Mouse (Mus musculus): ENCODE results near the gene Sirt4. TPM values are rescaled to one million over a fixed set of nuclear protein-coding genes. Genes with fewer than 3 reads are reported as not detected.

The Sirt4 gene
- polyA plus RNA-seq (2015; fragmentation: Nextera tagmentation; extraction: Ambion mirVana) = 13.6 and 14.6 TPM in 2 replicates

GRCm38 (mm10) chr5:115483947-115484920, at the start of gene Sirt4:
TSS of gene Sirt4 (minus strand) at chr5:115484725.

GRCm38 (mm10) chr5:115506454-115507201, 22.1 kb upstream of the Sirt4 start, which contains the start of gene Pxn:
TSS of gene Pxn (plus strand) at chr5:115506676.

GRCm38 (mm10) chr5:115465642-115466420, 18.7 kb downstream of the Sirt4 start, which contains the start of gene Pla2g1b:
TSS of gene Pla2g1b (plus strand) at chr5:115466262.

GRCm38 (mm10) chr5:115429359-115430186, 55.0 kb downstream of the Sirt4 start, which contains the start of gene Msi1:
TSS of gene Msi1 (plus strand) at chr5:115429599.

Other genes with a start within 250 kb of the Sirt4 start
- gene Pop5, start 248.9 kb downstream of the Sirt4 start, polyA plus RNA-seq (2015; fragmentation: Nextera tagmentation; extraction: Ambion mirVana) = 55.1 and 57.7 TPM in 2 replicates
- gene Rnf10, start 211.8 kb downstream of the Sirt4 start, polyA plus RNA-seq (2015; fragmentation: Nextera tagmentation; extraction: Ambion mirVana) = 118 and 129 TPM in 2 replicates
- 24.6 and 27.9 TPM in 2 replicates for gene Coq5, start 205.1 kb downstream of the Sirt4 start, polyA plus RNA-seq (2015; fragmentation: Nextera tagmentation; extraction: Ambion mirVana)
- gene Dynll1, start 183.7 kb downstream of the Sirt4 start, polyA plus RNA-seq (2015; fragmentation: Nextera tagmentation; extraction: Ambion mirVana) = 1,629 and 1,654 TPM in 2 replicates
- 119 and 134 TPM in 2 replicates for gene Srsf9, start 157.5 kb downstream of the Sirt4 start, polyA plus RNA-seq (2015; fragmentation: Nextera tagmentation; extraction: Ambion mirVana)
- 11.7 and 15.4 TPM in 2 replicates for gene Gatc, start 143.5 kb downstream of the Sirt4 start, polyA plus RNA-seq (2015; fragmentation: Nextera tagmentation; extraction: Ambion mirVana)
- 57.1 TPM in 2 replicates for gene Triap1, start 143.5 kb downstream of the Sirt4 start, polyA plus RNA-seq (2015; fragmentation: Nextera tagmentation; extraction: Ambion mirVana)
- gene Cox6a1, start 135.7 kb downstream of the Sirt4 start, polyA plus RNA-seq (2015; fragmentation: Nextera tagmentation; extraction: Ambion mirVana) = 1,380 and 1,477 TPM in 2 replicates
- gene Msi1, start 55.1 kb downstream of the Sirt4 start, polyA plus RNA-seq (2015; fragmentation: Nextera tagmentation; extraction: Ambion mirVana) = 0.98 and 1.5 TPM in 2 replicates
- not detected in 2 replicates for gene Pla2g1b, start 18.5 kb downstream of the Sirt4 start, polyA plus RNA-seq (2015; fragmentation: Nextera tagmentation; extraction: Ambion mirVana)
- 30.1 and 30.2 TPM in 2 replicates for gene Pxn, start 22.0 kb upstream of the Sirt4 start, polyA plus RNA-seq (2015; fragmentation: Nextera tagmentation; extraction: Ambion mirVana)
- gene Rplp0, start 74.7 kb upstream of the Sirt4 start, polyA plus RNA-seq (2015; fragmentation: Nextera tagmentation; extraction: Ambion mirVana) = 1,280 and 1,369 TPM in 2 replicates
- gene Gcn1l1, start 80.5 kb upstream of the Sirt4 start, polyA plus RNA-seq (2015; fragmentation: Nextera tagmentation; extraction: Ambion mirVana) = 16.3 and 18.2 TPM in 2 replicates
- 16.0 and 17.1 TPM in 2 replicates for gene Rab35, start 147.2 kb upstream of the Sirt4 start, polyA plus RNA-seq (2015; fragmentation: Nextera tagmentation; extraction: Ambion mirVana)
- 12.0 and 15.0 TPM in 2 replicates for gene Bicdl1, start 246.9 kb upstream of the Sirt4 start, polyA plus RNA-seq (2015; fragmentation: Nextera tagmentation; extraction: Ambion mirVana)

All from urinary bladder, postnatal 0 days (tissue).